Mouse (Mus musculus) erythroblast, adult 5-6 weeks (primary cell): ENCODE measurements around the gene Rnd1. TPM values are rescaled to one million over a fixed set of nuclear protein-coding genes. Genes with fewer than 3 reads are reported as not detected.

ENCODE experiments used
- ATAC-seq: replicated peaks from 2 replicates; pipeline ENCODE4 v1.8.0; 2016; ENCODE audit warnings: moderate number of reproducible peaks, mild to moderate bottlenecking, moderate TSS enrichment, inconsistent platforms; ENCODE audit not compliant: poor library complexity, low FRiP score, severe bottlenecking
- total RNA-seq, 2 experiments: library from RNA; stranded (forward) in 1 of 2; stranded (reverse) in 1 of 2; fragments of 150-400 nt in 1 of 2; fragments of 200-764, 138-1000 nt in 1 of 2; gene quantifications; 2 replicates each; pipeline versions ENCODE4 v1.2.3 to v1.2.4; 2015 to 2017; ENCODE audit warnings: low replicate concordance in 2 of 2

The Rnd1 gene
- total RNA-seq, 2 experiments from 2014 or later = 2.2 TPM; not detected in 1

- ATAC-seq = no peak
These were observed 5.9 kb upstream of the Rnd1 start for GRCm38 (mm10) chr15:98683177-98683576.

DNA sequence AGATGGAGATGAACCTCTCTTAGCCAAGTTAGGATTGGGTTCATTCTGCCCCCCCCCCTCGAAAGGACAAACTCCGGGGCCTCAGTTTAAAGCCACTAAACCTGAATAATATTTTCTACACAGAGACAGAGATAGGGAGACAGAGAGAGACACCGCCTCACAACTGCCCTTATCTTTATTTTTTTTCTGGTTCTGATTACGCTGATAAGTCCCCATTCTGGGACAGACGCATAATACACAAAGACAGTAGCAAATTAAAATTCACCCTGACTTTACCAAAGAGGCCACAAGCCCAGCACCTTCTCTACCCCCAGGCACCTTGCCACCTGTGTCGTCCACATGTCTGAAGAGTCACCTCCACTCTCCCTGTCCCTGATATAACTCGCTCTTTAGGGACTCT lies 4.4 kb upstream of the Rnd1 start:
- no peak for ATAC-seq

DNA sequence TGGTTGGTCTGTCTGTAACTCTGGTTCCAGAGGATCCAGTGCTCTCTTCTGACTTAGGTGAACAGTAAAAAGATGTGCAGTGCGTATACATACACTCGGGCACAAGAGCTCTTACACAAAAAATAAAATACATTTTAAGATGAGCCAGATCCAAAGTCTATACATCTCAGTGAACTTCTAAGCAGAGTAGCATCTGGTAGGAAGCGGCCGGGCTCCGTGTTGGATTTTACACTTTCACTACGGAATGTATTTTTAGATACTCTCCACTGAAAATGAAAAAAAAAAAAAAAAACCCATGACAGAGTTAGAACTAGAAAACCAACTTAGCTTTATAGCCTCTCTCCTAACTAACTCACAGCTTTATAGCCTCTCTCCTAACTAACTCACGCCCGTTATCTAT lies 3.4 kb upstream of the Rnd1 start:
- ATAC-seq = no peak

- ATAC-seq = no peak
These were observed 716 bp upstream of the Rnd1 start for GRCm38 (mm10) chr15:98677977-98678376.

GRCm38 (mm10) chr15:98676471-98676870 lies 790 bp downstream of the Rnd1 start:
- no peak for ATAC-seq

DNA sequence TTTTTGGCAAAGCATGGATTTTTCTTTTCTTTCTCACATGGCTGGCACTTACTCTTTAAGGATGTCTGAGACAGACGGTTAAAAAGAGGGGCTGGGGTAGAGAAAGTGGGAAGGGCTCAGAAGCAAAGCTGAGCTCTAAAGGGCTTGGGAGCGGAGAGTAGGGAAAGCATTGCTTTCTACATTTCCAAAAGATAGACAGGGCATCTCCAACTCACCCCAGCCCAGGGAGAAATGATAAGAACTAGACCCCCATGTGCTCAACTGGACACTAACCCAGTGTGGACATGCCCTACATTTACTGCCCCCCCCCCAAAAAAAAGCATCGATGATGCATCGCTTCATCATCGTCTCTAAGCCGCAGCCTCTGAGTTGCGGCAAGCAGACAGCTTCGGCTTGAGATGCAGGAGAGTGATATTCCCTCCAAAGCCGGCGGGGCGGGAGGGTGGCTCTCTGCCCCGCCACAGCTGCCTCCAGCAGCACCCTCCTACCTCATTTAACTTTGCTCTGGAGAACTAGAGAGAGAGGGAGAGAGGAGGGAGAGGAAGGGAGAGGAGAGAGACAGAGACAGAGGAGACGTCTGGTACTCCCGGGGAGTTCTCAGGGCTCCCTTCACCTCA lies 1.5 kb downstream of the Rnd1 start:
- no peak for ATAC-seq

GRCm38 (mm10) chr15:98674994-98675545 lies 2.2 kb downstream of the Rnd1 start:
- no peak for ATAC-seq

DNA sequence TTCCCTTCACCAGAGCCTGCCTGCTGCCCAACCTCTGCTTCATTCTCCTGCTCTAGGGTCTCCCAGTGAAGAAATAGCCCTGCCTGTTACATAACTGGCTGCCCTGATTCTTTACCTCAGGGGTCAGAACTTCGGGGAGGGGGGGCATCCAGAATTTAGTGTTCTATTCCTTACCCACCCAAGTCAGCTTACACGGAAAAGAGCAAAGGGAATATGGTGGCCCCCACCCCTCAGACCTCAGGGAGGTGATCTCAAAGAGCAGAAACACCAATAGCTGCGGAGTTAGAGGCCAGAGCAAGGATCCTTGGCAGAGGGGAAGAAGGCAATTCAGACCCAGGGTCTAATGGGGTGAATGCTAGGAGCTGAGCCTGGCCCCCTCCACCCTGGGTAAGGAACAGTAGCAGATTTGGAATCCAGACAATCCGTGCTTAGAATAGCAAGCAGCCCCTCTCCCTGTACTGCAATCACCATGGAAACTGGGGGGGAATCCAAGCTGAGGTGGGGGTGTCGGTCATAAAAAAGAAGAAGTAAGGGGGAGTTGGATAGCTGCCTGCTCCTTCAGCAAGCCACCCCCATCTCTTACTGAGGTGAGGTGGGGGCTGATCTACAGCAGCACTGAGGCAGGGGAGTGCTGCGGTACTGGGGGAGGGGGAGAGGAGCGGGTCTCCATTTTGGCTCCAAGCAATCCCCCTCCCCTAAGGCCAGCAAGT lies 2.8 kb downstream of the Rnd1 start:
- ATAC-seq = no peak

DNA sequence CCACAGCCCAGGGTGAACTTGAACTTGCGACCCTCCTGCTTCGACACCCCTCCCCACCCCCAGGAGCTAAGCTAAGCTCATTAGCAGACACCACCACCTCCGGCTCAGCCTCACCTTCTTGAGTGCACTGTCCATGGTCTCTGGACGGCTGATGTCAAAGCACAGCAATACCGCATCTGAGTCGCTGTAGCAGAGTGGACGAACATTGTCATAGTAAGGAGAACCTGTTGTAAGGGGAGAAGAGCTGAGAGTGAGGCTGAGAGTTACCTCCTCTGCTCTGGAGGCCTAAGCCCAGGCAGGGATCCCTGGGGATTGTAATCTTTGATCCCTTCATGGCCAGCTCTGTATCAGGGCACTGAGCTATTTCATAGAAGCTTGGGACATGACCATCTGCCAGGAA lies 3.5 kb downstream of the Rnd1 start:
- ATAC-seq = no peak

- ATAC-seq = no peak
These were observed 4.7 kb downstream of the Rnd1 start for GRCm38 (mm10) chr15:98672592-98672991.

GRCm38 (mm10) chr15:98664042-98664907 lies 13.0 kb downstream of the Rnd1 start:
- no peak for ATAC-seq

GRCm38 (mm10) chr15:98662567-98663545 lies 14.4 kb downstream of the Rnd1 start, which contains the start of gene Ddx23:
Gene Ddx23, minus strand, starts transcription at chr15:98662894.
- ATAC-seq = peak; percentile 95

DNA sequence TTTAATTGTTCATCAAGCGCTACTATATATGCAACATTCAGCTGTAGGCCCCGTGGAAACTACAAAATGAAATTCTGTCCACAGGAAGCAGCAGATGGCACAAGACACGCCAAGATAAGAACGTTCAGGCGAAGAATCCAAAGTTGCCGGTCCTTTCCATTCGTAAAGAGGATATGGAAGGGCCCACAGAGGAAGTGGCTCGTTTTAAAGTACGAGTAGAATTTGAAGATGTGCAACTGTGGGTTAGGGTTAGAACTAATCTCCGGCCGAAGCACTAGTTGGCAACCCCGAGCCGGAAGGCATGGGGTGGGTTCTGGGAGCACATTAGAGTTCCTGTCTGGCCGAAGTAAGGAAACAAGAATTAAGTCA lies 15.1 kb downstream of the Rnd1 start:
- peak; percentile 63 for ATAC-seq

GRCm38 (mm10) chr15:98656982-98657751 lies 20.1 kb downstream of the Rnd1 start:
- ATAC-seq = no peak

- ATAC-seq = no peak
These were observed 25.1 kb downstream of the Rnd1 start for GRCm38 (mm10) chr15:98652174-98652573.

DNA sequence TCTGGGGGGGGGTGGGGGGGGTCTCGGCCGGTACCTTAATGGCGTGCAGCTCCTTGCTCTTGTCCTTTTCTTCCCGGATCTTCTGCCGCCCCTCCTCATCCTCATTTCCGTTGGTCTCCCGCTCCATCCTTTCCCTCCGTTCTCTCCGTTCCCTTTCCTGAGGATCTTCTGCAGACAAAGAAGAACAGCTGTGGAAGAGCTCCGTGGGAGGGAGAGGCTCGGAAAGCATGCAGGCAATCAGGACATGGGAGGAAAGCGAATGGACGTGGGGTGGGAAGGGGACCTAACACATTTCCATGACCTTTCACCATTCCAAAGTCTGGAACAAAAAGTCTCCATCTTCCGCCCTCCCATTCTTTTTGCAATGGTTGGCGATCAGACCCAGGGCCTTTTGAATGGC lies 25.8 kb downstream of the Rnd1 start:
- ATAC-seq = no peak

GRCm38 (mm10) chr15:98648071-98648470 lies 29.2 kb downstream of the Rnd1 start:
- ATAC-seq = no peak

DNA sequence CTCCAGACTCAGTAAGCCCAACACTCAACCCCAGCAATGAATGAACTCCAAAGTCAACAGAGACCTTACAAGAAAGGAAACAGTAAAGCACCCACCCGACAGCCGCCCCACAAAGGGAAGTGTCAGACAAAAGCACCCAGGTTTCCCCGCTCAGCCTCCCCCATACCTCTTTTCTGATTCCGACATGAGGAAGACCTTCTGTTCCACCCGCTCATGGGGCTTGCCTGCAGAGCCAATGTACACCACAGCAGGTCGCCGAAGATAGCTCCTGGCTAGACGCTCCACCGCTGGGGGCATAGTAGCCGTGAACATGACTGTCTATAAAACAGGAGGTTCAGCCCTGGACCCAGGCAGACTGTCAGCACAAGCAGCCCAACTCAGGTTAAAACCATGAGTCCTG lies 30.0 kb downstream of the Rnd1 start:
- no peak for ATAC-seq

GRCm38 (mm10) chr15:98646737-98647136 lies 30.5 kb downstream of the Rnd1 start:
- ATAC-seq = no peak
